Mouse (Mus musculus) sigmoid colon, adult 10 weeks (tissue): Measurements from ENCODE around the gene Zdhhc19. TPM values are rescaled to one million over a fixed set of nuclear protein-coding genes. Genes with fewer than 3 reads are reported as not detected.

ENCODE experiments used
- polyA plus RNA-seq: library from polyadenylated mRNA; stranded (reverse); fragments of 350-450 nt; fragmentation: Illumina TruSeq; extraction: RNeasy Lipid Tissue Mini Kit (QIAGEN cat#74804); gene quantifications from one replicate; pipeline ENCODE4 v1.2.3, GENCODE M21; 2014; ENCODE audit warnings: low read depth, low replicate concordance

Zdhhc19 gene
- not detected for polyA plus RNA-seq

DNA sequence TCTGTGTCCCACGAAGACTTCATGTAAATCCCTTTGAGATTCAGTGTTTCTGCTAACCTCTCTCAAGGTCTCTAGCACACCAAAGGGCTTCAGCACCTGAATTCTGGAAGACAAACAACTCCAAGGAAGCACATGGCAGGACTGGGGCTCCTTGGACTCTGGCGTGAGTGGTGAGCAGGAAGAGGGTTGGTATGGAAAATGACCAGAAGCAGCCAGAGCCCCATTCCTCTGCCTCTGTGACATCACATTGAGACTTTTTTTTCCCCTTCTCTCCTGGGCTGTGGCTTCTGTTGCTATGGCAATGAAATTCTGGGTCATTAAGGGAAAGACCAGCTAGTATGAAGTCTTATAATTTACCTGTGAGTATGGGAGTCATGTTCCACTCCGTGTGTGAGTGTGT is at the start of gene Zdhhc19:
TSS of gene Zdhhc19 (plus strand) at position 301 of the 400 bp plus-strand sequence.

DNA sequence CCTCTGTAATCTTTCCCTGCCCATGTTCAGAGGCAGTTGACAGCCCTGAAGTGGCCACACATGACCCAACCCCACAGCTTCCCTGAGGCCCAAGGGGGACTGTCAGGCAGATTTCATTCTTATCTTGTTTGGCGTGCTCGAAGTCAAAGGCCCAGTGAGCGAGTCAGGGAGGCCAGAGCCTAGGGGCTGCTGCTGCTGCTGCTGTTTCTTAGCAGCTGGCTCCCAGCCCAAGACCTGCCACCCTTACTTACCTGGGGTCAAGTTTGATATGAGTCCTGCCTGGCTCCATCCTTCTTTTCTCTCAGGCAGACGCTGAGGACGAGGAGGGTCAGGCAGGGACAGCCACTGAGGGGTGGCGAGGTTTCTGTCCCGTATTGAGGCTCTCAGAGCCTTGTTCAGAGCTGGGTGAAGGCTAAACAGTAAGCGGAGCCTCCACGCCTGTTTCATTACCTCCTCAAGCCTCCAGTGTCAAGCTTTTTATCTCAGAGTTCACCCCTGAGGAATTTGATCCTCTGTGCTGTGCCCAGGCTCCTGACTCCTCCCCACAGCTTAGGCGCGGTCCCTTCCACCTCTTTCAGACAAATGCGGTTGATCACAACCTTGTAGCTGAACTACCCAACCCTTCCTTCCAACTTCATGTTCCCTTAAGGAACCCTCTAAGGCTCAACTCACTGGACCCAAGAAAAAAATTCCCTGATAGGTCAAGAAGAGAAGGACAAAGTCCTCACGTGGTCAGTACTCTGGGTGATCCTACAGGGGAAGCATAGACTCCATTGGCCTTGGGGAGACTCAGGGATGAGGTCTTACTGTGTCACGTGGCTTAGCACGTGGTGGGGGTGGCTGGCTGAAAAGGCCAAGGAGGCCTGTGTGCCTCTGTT is 8.6 kb upstream of the Zdhhc19 start, which contains the start of gene Slc51a:
TSS of gene Slc51a (minus strand) at position 646 of the 878 bp plus-strand sequence.

GRCm38 (mm10) chr16:32608712-32609400 is 112.8 kb downstream of the Zdhhc19 start, which contains the start of gene Tfrc:
Gene Tfrc, plus strand, starts transcription at chr16:32608920.

Other genes with a start within 250 kb of the Zdhhc19 start
- 25.2 TPM for gene Fbxo45, start 249.1 kb upstream of the Zdhhc19 start, polyA plus RNA-seq
- 6.7 TPM for gene Wdr53, start 249.0 kb upstream of the Zdhhc19 start, polyA plus RNA-seq
- not detected for gene Smco1, start 224.8 kb upstream of the Zdhhc19 start, polyA plus RNA-seq
- 41.9 TPM for gene Rnf168, start 218.8 kb upstream of the Zdhhc19 start, polyA plus RNA-seq
- 35.7 TPM for gene Ubxn7, start 164.0 kb upstream of the Zdhhc19 start, polyA plus RNA-seq
- not detected for gene Tm4sf19, start 95.8 kb upstream of the Zdhhc19 start, polyA plus RNA-seq
- gene Tctex1d2, start 76.6 kb upstream of the Zdhhc19 start, polyA plus RNA-seq, result 16.9 TPM
- 36.9 TPM for gene Pcyt1a, start 65.3 kb upstream of the Zdhhc19 start, polyA plus RNA-seq
- gene Slc51a, start 8.4 kb upstream of the Zdhhc19 start, polyA plus RNA-seq, result 0.28 TPM
- 417 TPM for gene Tfrc, start 112.7 kb downstream of the Zdhhc19 start, polyA plus RNA-seq
- 1.5 TPM for gene Tnk2, start 147.6 kb downstream of the Zdhhc19 start, polyA plus RNA-seq
- 81.6 TPM for gene Muc4, start 239.6 kb downstream of the Zdhhc19 start, polyA plus RNA-seq